Mouse (Mus musculus) brain, embryonic 14.5 days (tissue): Measurements from ENCODE around the gene Zfp74.

Experiments used
- CTCF ChIP-seq: fragments of 200-500 bp; IDR thresholded peaks from 2 replicates; pipeline ENCODE4 v1.5.1; 2012; ENCODE audit warnings: inconsistent platforms, mild to moderate bottlenecking, moderate library complexity, borderline replicate concordance; ENCODE audit not compliant: insufficient read depth, insufficient read length; ENCODE audit errors: extremely low read depth
- POLR2A ChIP-seq: fragments of 200-500 bp; IDR thresholded peaks from 2 replicates; pipeline ENCODE4 v1.6.1; 2012; ENCODE audit warnings: mild to moderate bottlenecking, inconsistent platforms, borderline replicate concordance; ENCODE audit not compliant: poor library complexity, insufficient read depth, insufficient read length, severe bottlenecking; ENCODE audit errors: extremely low read depth

- no peak for TF ChIP-seq CTCF
- no peak for TF ChIP-seq POLR2A
These were observed 35.8 kb downstream of the Zfp74 start for GRCm38 (mm10) chr7:29918062-29918453.
